Mouse (Mus musculus) limb, embryonic 12.5 days (tissue): ENCODE results near the gene Clec3a. TPM values are rescaled to one million over a fixed set of nuclear protein-coding genes. Genes with fewer than 3 reads are reported as not detected.

Source experiments
- ATAC-seq: fragments of 200-750 bp; cut with Nextera tagmentation; 2 replicates; pipeline ENCODE4 v1.8.0; 2017; ENCODE audit warnings: low read depth, moderate TSS enrichment; ENCODE audit not compliant: insufficient number of reproducible peaks, insufficient read depth, low FRiP score, low TSS enrichment
- H3K27ac ChIP-seq: fragments of 300-500 bp; sonication (generic); 2 replicates; pipeline ENCODE4 v1.5.1; 2016; ENCODE audit warnings: mild to moderate bottlenecking, moderate library complexity
- H3K27me3 ChIP-seq: fragments of 300-500 bp; sonication (generic); 2 replicates; pipeline ENCODE4 v1.6.1; 2016; ENCODE audit warnings: mild to moderate bottlenecking, moderate library complexity
- H3K36me3 ChIP-seq: fragments of 300-500 bp; sonication (generic); 2 replicates; pipeline ENCODE4 v1.6.1; 2016; ENCODE audit warnings: mild to moderate bottlenecking, moderate library complexity
- H3K4me1 ChIP-seq: fragments of 300-500 bp; sonication (generic); replicated peaks from 2 replicates; pipeline ENCODE4 v1.6.1; 2016
- H3K4me2 ChIP-seq: fragments of 300-500 bp; sonication (generic); 2 replicates; pipeline ENCODE4 v1.6.1; 2016; ENCODE audit warnings: mild to moderate bottlenecking, moderate library complexity
- H3K4me3 ChIP-seq: fragments of 300-500 bp; sonication (generic); replicated peaks from 2 replicates; pipeline ENCODE4 v1.5.1; 2016; ENCODE audit warnings: mild to moderate bottlenecking
- H3K9ac ChIP-seq: fragments of 300-500 bp; sonication (generic); replicated peaks from 2 replicates; pipeline ENCODE4 v1.6.1; 2016; ENCODE audit warnings: mild to moderate bottlenecking, moderate library complexity
- H3K9me3 ChIP-seq: fragments of 300-500 bp; sonication (generic); 2 replicates; pipeline ENCODE4 v1.6.1; 2016; ENCODE audit warnings: mild to moderate bottlenecking, moderate library complexity
- WGBS: fragments of 180-500 bp; shearing (Covaris S2); methylation state at CpG from one replicate; pipeline ENCODE4 v1.1.7; 2016; 5-methylcytosine and 5-hydroxymethylcytosine counted together
- polyA plus RNA-seq: library from polyadenylated mRNA; unstranded; fragments of >200 nt; fragmentation: Nextera tagmentation; extraction: Ambion mirVana; gene quantifications from 2 replicates; pipeline ENCODE4 v1.2.1, GENCODE M21; 2016

Clec3a gene
- not detected in 2 replicates for polyA plus RNA-seq

DNA sequence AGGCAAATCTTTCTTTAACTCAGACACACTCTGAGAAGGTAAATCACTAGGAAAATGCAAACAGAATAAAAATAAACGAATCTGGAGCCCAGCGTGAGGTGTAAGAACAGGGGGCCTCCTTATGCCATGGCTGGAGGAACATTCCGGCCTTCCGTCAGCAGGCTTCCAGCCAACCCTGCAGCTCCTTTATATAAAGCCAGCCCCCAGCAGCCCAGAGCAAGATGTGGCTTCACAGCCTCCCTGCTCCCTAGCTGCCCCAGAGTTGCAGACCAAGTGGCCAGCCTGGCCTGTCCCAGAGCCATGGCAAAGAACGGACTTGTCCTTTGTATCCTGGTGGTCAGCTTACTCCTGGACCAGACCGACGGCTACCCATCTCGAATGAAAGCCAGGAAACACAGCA, at the start of gene Clec3a:
TSS of gene Clec3a (plus strand) at position 301 of the 400 bp plus-strand sequence.
- H3K9me3 ChIP-seq = no peaks in the 10 kb centered on the region
- H3K4me1 ChIP-seq = no peaks in the 10 kb centered on the region
- no peak within 1 kb of the TSS for H3K4me2 ChIP-seq
- no peaks in the 10 kb centered on the region for H3K36me3 ChIP-seq
- no peaks in the 10 kb centered on the region for H3K27me3 ChIP-seq
- WGBS = 80% methylated on average over 8 of the region's 8 CpGs
- H3K4me3 ChIP-seq = no peak within 1 kb of the TSS
- no peak for ATAC-seq
- H3K27ac ChIP-seq = no peak within 1 kb of the TSS
- H3K9ac ChIP-seq = no peak within 1 kb of the TSS

DNA sequence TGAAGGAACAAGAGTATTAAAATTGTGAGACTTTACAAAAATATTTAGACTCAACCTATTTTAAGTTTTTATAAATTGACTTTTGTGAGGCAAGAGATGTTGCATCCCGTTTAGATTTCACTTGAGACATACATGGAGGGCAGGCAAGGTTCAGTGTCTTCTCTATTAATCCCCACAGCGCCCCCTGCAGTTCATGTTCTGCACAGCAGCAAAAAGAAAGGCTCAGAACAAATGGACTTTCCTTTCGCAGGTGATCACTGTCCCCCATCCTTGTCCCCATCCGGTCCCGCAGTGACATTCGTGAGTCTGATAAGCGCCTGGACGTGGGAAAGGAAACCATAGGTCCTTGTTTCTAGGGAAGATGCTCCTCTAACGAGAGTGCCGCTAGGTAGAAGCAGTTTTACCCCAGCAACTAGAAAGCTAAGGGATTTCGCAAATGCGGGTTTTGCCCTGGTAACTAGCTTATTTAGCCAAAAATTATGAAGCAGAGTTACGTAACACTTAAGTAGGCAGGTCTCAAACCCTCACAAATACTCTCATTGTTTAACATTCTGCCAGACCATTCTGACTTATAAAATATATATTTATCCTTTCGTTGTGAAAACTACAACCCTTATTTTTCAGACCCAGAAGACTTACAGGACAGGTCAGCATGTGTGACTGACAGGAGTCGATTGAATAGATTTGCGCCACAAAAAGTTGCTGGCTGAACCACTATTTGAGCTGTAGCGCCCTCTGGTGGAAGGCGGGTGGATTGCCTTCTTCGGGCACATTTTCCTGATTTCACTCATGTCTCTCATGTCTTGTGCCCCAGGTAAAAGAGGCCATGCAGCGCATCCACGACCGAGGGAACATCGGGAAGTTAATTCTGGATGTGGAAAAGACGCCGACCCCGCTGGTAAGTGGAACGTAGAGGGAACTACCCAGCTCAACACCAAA, 48.6 kb upstream of the Clec3a start:
- Histone ChIP-seq H3K4me1 (no peaks in the 10 kb centered on the region), H3K27me3 (peaks cover 3% of the 10 kb centered on the region), H3K4me3 (no peak overlapping the region), H3K36me3 (no peaks in the 10 kb centered on the region), H3K4me2 (peak overlapping the region; percentile 17; the same call in 1 of the 2 replicates), H3K9me3 (no peaks in the 10 kb centered on the region), H3K9ac (no peak overlapping the region), H3K27ac (no peak overlapping the region)
- WGBS = 35% methylated on average over 27 of the region's 27 CpGs
- no peak for ATAC-seq

DNA sequence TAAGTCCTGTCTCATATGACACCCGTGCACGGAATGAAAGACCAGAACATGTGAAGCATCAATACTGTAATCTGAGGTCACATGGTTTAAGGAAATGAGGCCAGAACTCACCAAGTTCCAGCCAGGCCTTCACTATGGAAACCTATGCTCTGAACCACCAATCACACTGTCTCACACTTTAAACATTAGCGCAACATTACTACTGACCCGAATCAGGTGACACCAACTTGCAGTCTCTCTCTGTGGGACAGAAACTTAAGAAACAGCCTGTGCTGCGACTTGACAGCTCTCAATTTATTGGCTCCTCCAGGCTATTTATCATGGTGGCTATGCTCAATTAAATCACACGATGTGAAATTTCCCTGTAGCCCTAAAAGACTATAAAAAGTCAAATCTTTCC, 43.5 kb upstream of the Clec3a start:
- H3K4me1 ChIP-seq = no peaks in the 10 kb centered on the region
- H3K4me3 ChIP-seq = no peak overlapping the region
- no peaks in the 10 kb centered on the region for H3K36me3 ChIP-seq
- H3K9me3 ChIP-seq = no peaks in the 10 kb centered on the region
- no peaks in the 10 kb centered on the region; the same call in 1 of the 2 replicates for H3K27me3 ChIP-seq
- ATAC-seq = no peak
- no peak overlapping the region for H3K4me2 ChIP-seq
- H3K9ac ChIP-seq = no peak overlapping the region
- H3K27ac ChIP-seq = no peak overlapping the region
- 62% methylated on average over 6 of the region's 6 CpGs for WGBS

DNA sequence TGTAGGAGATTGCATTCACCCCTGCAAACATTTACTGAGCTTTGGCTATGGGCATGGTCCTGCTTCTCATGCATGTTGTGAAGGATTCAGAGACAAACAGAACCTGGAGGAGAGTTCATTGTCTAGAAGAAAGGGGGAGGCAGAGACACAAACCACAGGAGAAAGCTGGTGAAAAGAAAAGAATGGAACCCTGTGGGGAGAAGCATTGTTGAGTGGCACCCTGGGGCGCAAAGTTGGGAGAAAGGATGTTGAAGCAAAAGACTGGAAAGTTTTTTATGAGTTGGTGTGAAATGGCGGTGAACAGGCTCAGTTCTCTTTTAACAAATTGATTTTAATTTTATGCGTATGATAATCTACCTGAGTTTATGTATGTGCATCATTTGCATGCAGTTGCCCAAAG, 33.7 kb upstream of the Clec3a start:
- Histone ChIP-seq H3K27ac (no peak overlapping the region), H3K4me3 (no peak overlapping the region), H3K9ac (no peak overlapping the region), H3K9me3 (no peaks in the 10 kb centered on the region), H3K27me3 (no peaks in the 10 kb centered on the region), H3K4me1 (no peaks in the 10 kb centered on the region), H3K4me2 (no peak overlapping the region), H3K36me3 (no peaks in the 10 kb centered on the region)
- no peak for ATAC-seq
- 85% methylated on average over 3 of the region's 3 CpGs for WGBS

DNA sequence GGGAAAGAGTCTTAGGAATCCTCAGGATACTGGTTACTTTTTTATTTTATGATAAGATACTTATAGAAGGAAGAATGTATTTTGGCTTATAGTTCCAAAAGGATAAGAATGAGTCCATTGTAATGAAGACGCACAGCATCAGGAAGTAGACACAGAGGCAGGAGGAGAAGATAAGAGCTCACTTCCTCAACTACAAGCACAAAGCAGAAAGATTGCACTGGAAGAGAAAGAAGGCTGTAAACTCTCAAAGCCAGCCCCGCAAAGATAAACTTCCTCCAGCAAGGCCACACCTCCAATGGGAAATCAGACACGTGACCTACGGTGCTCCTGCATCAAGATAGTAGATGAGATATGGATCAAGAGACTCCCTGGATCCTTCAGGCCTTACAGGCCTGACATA, 30.4 kb upstream of the Clec3a start:
- H3K36me3 ChIP-seq = no peaks in the 10 kb centered on the region
- H3K27me3 ChIP-seq = no peaks in the 10 kb centered on the region
- H3K27ac ChIP-seq = no peak overlapping the region
- WGBS = 75% methylated on average over 4 of the region's 4 CpGs
- ATAC-seq = no peak
- no peak overlapping the region for H3K4me3 ChIP-seq
- H3K4me1 ChIP-seq = no peaks in the 10 kb centered on the region
- H3K9ac ChIP-seq = no peak overlapping the region
- H3K9me3 ChIP-seq = no peaks in the 10 kb centered on the region
- H3K4me2 ChIP-seq = no peak overlapping the region

DNA sequence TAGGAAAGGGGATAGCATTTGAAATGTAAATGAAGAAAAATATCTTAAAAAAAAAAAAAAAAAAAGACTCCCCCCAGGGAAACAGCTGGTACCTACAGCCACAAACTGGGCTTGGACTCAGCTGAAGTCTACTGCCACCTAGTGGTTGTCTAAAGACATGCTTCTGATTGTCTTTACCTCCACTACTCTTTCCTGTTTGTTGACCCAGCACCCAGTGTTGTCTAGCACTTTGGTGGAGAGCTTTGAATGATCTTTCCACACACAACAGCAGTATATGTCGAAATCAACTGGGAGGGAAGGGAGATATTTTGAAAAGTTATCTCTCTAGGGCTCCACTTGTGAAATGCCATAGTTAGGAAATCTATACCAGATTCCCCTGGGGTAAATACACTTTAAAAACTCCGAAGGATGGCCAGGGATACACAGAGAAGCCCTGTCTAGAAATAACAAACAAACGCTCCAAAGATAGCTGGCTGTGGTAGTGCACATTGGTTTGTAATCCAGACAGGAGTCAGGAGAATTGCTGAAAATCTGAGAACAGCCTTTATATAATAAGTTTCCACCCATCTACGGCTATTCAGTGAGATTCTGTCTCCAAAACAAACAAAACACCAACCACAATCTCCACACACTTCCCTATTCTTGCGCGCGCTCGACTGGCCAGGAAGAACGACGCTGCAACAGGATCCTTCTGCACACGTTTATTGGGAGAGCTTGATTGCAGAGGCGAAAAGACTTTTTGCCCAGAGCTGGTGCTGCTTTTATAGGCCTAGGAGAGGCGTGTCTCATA, 27.2 kb upstream of the Clec3a start:
- H3K9me3 ChIP-seq = no peaks in the 10 kb centered on the region
- ATAC-seq = no peak
- no peak overlapping the region for H3K4me3 ChIP-seq
- WGBS = 92% methylated on average over 12 of the region's 13 CpGs
- no peak overlapping the region for H3K27ac ChIP-seq
- no peaks in the 10 kb centered on the region for H3K27me3 ChIP-seq
- no peak overlapping the region for H3K4me2 ChIP-seq
- H3K9ac ChIP-seq = no peak overlapping the region; the same call in 1 of the 2 replicates
- no peaks in the 10 kb centered on the region for H3K36me3 ChIP-seq
- no peaks in the 10 kb centered on the region for H3K4me1 ChIP-seq

DNA sequence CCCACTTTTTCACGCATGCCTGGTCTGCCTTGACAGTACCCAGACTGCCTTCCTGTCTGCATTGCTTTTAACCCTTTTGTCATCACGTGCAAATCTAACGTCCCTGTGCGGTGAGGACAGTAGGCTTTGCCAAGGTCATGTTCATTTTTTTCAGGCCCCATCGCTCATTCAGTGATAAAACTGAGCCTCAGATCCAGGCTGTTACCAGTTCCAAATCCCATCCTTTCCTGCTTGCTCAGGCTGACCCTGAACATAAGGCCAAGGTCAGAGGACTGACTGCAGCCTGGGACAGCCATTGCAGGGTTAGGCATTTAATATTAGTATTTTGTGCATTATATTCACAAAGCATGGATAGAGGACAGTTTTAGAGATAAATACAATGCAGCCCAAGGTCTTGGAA, 19.6 kb upstream of the Clec3a start:
- no peak overlapping the region for H3K9ac ChIP-seq
- no peak for ATAC-seq
- 94% methylated on average over 5 of the region's 5 CpGs for WGBS

DNA sequence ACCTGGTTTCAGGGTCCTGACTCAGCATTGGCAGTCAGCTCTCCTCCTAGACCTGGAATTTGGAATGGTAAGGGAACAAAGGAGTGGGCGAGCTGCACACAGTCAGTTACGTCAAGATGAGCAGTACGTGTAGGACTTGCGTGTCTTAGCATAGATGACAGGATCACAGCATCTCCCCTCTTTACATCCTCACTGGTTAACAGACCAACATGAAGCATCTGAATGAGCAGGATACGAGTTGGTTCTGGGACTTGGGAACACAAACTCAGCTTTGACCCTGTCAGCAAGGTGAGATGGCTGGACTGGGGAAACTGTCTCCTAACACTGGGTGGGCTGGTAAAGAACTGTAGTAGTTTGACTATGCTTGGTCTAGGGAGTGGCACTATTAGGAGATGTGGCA, 18.6 kb upstream of the Clec3a start:
- no peak for ATAC-seq
- H3K4me3 ChIP-seq = no peak overlapping the region
- WGBS = 96% methylated on average over 5 of the region's 5 CpGs
- no peak overlapping the region for H3K9ac ChIP-seq
- H3K4me1 ChIP-seq = no peaks in the 10 kb centered on the region
- H3K9me3 ChIP-seq = no peaks in the 10 kb centered on the region
- H3K27me3 ChIP-seq = no peaks in the 10 kb centered on the region
- H3K4me2 ChIP-seq = no peak overlapping the region
- no peak overlapping the region for H3K27ac ChIP-seq
- no peaks in the 10 kb centered on the region for H3K36me3 ChIP-seq

More for the DNA sequence above, 19.6 kb upstream of the Clec3a start:
- Histone ChIP-seq H3K36me3 (no peaks in the 10 kb centered on the region), H3K4me3 (no peak overlapping the region), H3K27me3 (no peaks in the 10 kb centered on the region), H3K4me1 (no peaks in the 10 kb centered on the region), H3K9me3 (no peaks in the 10 kb centered on the region), H3K4me2 (no peak overlapping the region), H3K27ac (no peak overlapping the region)

DNA sequence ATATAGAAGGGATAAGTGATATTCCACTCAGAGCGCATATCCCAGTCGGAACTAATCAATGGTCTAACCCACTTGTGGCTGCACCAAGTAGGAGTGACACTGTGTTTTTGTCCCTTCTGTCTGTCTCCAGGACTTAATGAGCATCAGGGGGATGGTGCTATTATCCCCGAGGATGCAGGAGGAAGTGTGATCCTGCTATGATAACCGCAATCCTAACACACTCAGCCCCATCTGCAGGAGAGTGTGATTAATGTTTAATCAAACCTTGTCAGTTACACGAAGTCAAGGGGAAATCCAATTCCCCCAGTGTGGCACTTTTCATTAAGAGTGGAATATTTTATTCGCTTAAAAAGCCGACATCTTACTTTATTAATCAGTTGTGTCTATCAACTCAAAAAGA, 16.2 kb upstream of the Clec3a start:
- Histone ChIP-seq H3K4me3 (no peak overlapping the region), H3K27me3 (no peaks in the 10 kb centered on the region), H3K9me3 (no peaks in the 10 kb centered on the region), H3K27ac (no peak overlapping the region), H3K4me2 (no peak overlapping the region), H3K4me1 (no peaks in the 10 kb centered on the region), H3K9ac (no peak overlapping the region), H3K36me3 (no peaks in the 10 kb centered on the region)
- 77% methylated on average over 7 of the region's 7 CpGs for WGBS
- no peak for ATAC-seq

DNA sequence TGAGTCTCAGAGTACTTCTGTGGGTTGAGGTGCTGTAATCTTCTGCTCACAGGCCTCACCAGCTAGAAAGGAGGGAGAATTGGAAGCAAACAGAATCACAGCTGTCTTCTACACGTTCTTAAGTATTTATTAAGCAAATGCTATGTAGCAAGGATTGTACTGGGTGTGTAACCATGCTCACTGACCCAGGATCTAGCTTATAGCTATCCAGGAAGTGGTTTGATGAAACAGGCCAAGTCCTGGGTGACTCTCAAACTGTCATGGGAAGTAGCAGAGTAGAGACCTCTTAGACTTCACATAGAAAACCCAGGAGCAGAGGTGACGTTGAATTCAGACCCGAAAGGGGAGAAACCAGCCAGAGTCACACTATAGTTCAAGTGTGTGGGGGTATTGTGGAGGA, 6.5 kb upstream of the Clec3a start:
- Histone ChIP-seq H3K9me3 (no peaks in the 10 kb centered on the region), H3K27me3 (no peaks in the 10 kb centered on the region), H3K36me3 (no peaks in the 10 kb centered on the region), H3K9ac (no peak overlapping the region), H3K4me3 (no peak overlapping the region), H3K4me2 (no peak overlapping the region), H3K27ac (no peak overlapping the region), H3K4me1 (no peaks in the 10 kb centered on the region)
- no peak for ATAC-seq
- WGBS = 73% methylated on average over 3 of the region's 3 CpGs

DNA sequence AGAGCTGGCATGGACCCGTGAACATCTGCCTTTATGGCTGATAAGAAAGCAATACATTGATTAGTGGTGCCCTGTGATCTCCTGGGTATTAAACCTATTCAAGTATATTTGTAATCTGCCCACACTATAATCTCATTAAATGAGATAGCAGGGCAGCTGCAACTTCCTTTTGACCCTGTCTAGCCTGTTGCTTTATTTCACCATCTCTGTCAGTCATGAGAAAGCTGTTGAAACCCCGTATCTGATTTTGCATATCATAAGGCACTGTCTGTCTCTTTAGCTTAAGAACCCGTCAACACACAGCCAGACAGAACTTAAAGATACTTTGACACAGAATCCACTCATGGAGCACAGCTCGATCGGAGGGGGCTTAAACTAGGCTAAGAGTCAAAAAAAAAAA, 600 bp downstream of the Clec3a start:
- no peak overlapping the region for H3K27ac ChIP-seq
- WGBS = 85% methylated on average over 5 of the region's 5 CpGs
- ATAC-seq = no peak
- no peaks in the 10 kb centered on the region for H3K27me3 ChIP-seq
- no peak overlapping the region for H3K9ac ChIP-seq
- no peaks in the 10 kb centered on the region for H3K36me3 ChIP-seq
- H3K9me3 ChIP-seq = no peaks in the 10 kb centered on the region
- H3K4me2 ChIP-seq = no peak overlapping the region
- H3K4me1 ChIP-seq = no peaks in the 10 kb centered on the region
- H3K4me3 ChIP-seq = no peak overlapping the region
